Mouse (Mus musculus): ENCODE results near the gene Dhx16. TPM values are rescaled to one million over a fixed set of nuclear protein-coding genes. Genes with fewer than 3 reads are reported as not detected.
"Not testable (repeated sequence)": the region's sequence is repeated elsewhere in the genome, so short reads cannot be mapped to it uniquely, and the experiment has no call there.

Dhx16 gene
- polyA plus RNA-seq, 2 experiments from 2014 or later: 13.4 to 39.3 TPM

GRCm38 (mm10) chr17:35921710-35922109, 42.1 kb downstream of the Dhx16 start:
- ATAC-seq: no peak

GRCm38 (mm10) chr17:35922566-35922965, 42.9 kb downstream of the Dhx16 start:
- ATAC-seq: no peak

- ATAC-seq: no peak
Measured at GRCm38 (mm10) chr17:35923281-35923680, 43.7 kb downstream of the Dhx16 start.

GRCm38 (mm10) chr17:35927471-35927870, 47.9 kb downstream of the Dhx16 start:
- no peak for ATAC-seq

- ATAC-seq: no peak
Measured at GRCm38 (mm10) chr17:35929534-35929933, 49.9 kb downstream of the Dhx16 start.

GRCm38 (mm10) chr17:35930627-35931026, 51.0 kb downstream of the Dhx16 start:
- ATAC-seq: no peak

- no peak for ATAC-seq
Measured at GRCm38 (mm10) chr17:35932608-35933007, 53.0 kb downstream of the Dhx16 start.

GRCm38 (mm10) chr17:35935763-35936162, 56.1 kb downstream of the Dhx16 start:
- ATAC-seq: not testable (repeated sequence)

GRCm38 (mm10) chr17:35937700-35938348, 58.2 kb downstream of the Dhx16 start:
- peak; percentile 71 for ATAC-seq

- no peak for ATAC-seq
Measured at GRCm38 (mm10) chr17:35939108-35939507, 59.5 kb downstream of the Dhx16 start.

GRCm38 (mm10) chr17:35939941-35940340, 60.3 kb downstream of the Dhx16 start:
- no peak for ATAC-seq

Other genes starting within 250 kb of the Dhx16 start
- under 1 TPM; 0.16 to 0.46 TPM for gene Mucl3, start 236.1 kb upstream of the Dhx16 start, polyA plus RNA-seq (2017; shearing (Covaris generic))
- gene Vars2, start 212.2 kb upstream of the Dhx16 start, polyA plus RNA-seq (2017; shearing (Covaris generic)): 10 to 100 TPM; 11.1 to 15.2 TPM
- gene Gtf2h4, start 206.1 kb upstream of the Dhx16 start, polyA plus RNA-seq (2017; shearing (Covaris generic)): 10 to 100 TPM; 28.3 to 37.7 TPM
- under 1 TPM; 0.65 TPM for gene Ddr1, start 175.2 kb upstream of the Dhx16 start, polyA plus RNA-seq (2017; shearing (Covaris generic))
- 1 to 10 TPM; 1.1 to 1.9 TPM for gene Ier3, start 58.1 kb upstream of the Dhx16 start, polyA plus RNA-seq (2017; shearing (Covaris generic))
- gene Flot1, start 56.6 kb upstream of the Dhx16 start, polyA plus RNA-seq (2017; shearing (Covaris generic)): 10 to 100 TPM; 24.3 to 30.7 TPM
- gene Tubb5, start 41.5 kb upstream of the Dhx16 start, polyA plus RNA-seq (2017; shearing (Covaris generic)): 100 to 1,000 TPM; 564 to 602 TPM
- 10 to 100 TPM; 10.9 to 13.2 TPM for gene Mdc1, start 38.3 kb upstream of the Dhx16 start, polyA plus RNA-seq (2017; shearing (Covaris generic))
- 10 to 100 TPM; 35.5 to 43.5 TPM for gene Nrm, start 18.5 kb upstream of the Dhx16 start, polyA plus RNA-seq (2017; shearing (Covaris generic))
- 100 to 1,000 TPM; 222 to 223 TPM for gene Ppp1r18, start 14.2 kb upstream of the Dhx16 start, polyA plus RNA-seq (2017; shearing (Covaris generic))
- gene 2310061I04Rik, start 17.6 kb downstream of the Dhx16 start, polyA plus RNA-seq (2017; shearing (Covaris generic)): 10 to 100 TPM; 12.6 to 15.3 TPM
- gene Atat1, start 30.3 kb downstream of the Dhx16 start, polyA plus RNA-seq (2017; shearing (Covaris generic)): 10 to 100 TPM; 10.3 to 16.9 TPM
- 10 to 100 TPM; 59.8 to 82.8 TPM for gene Mrps18b, start 36.6 kb downstream of the Dhx16 start, polyA plus RNA-seq (2017; shearing (Covaris generic))
- gene Ppp1r10, start 36.6 kb downstream of the Dhx16 start, polyA plus RNA-seq (2017; shearing (Covaris generic)): 10 to 100 TPM; 44.9 to 53.5 TPM
- 100 to 1,000 TPM; 122 to 174 TPM for gene Abcf1, start 89.9 kb downstream of the Dhx16 start, polyA plus RNA-seq (2017; shearing (Covaris generic))
- gene Gnl1, start 100.0 kb downstream of the Dhx16 start, polyA plus RNA-seq (2017; shearing (Covaris generic)): 1 to 10 TPM; 8.1 to 9.2 TPM
- 10 to 100 TPM; 16.5 to 17.6 TPM for gene Prr3, start 100.4 kb downstream of the Dhx16 start, polyA plus RNA-seq (2017; shearing (Covaris generic))
- gene H2-T24, start 140.7 kb downstream of the Dhx16 start, polyA plus RNA-seq (2017; shearing (Covaris generic)): 10 to 100 TPM; 31.2 to 45.1 TPM
- 1,000 to 10,000 TPM in 1 of 2 experiments, 100 to 1,000 TPM in 1; 829 to 1,151 TPM for gene H2-T23, start 153.0 kb downstream of the Dhx16 start, polyA plus RNA-seq (2017; shearing (Covaris generic))
- 100 to 1,000 TPM; 407 to 526 TPM for gene H2-T22, start 162.9 kb downstream of the Dhx16 start, polyA plus RNA-seq (2017; shearing (Covaris generic))
- gene Gm6034, start 163.1 kb downstream of the Dhx16 start, polyA plus RNA-seq (2017; shearing (Covaris generic)): under 1 TPM in 1 of 2 experiments, not detected in 1; 0.66 TPM
- not detected for gene Gm11127, start 178.6 kb downstream of the Dhx16 start, polyA plus RNA-seq (2017; shearing (Covaris generic))
- gene Gm19684, start 241.9 kb downstream of the Dhx16 start, polyA plus RNA-seq (2017; shearing (Covaris generic)): 1 to 10 TPM; 1.4 to 1.9 TPM
- under 1 TPM in 1 of 2 experiments, not detected in 1; 0.62 TPM for gene Gm7030, start 249.6 kb downstream of the Dhx16 start, polyA plus RNA-seq (2017; shearing (Covaris generic))

All from CD4-positive, CD25-positive, alpha-beta regulatory T cell, adult 4 months (primary cell).